Mouse (Mus musculus): Measurements from ENCODE around the gene Itih3.

The Itih3 gene

GRCm38 (mm10) chr14:30902628-30903027 is 20.9 kb downstream of the Itih3 start:
- in situ Hi-C loops (cut with MboI, MseI) = no loop called here

DNA sequence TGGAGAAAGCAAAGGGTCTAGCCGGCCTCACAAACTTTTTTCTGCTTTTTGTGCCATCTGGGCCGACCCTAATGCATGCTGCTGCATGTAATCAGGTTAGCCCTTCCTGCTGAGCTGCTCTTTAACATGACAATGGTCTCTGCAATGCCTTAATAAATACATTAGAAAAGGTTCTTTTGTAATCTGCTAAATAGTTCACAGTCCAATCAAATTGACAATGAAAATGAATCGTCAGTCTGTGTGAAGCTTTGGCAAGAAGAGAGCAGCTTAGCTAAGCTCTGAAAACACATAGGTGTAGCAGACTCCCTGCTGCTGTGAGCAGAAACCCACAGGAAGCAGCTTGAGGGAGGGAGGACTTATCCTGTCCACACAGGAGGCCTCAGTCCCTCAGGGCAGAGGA is 23.6 kb downstream of the Itih3 start:
- in situ Hi-C loops (cut with MboI, MseI) = no loop called here

GRCm38 (mm10) chr14:30888271-30888732 is 35.3 kb downstream of the Itih3 start:
- in situ Hi-C loops (cut with MboI, MseI) = no loop called here

GRCm38 (mm10) chr14:30886204-30886603 is 37.4 kb downstream of the Itih3 start, which contains the start of gene Itih4:
Gene Itih4, plus strand, starts transcription at chr14:30886476.
- in situ Hi-C loops (cut with MboI, MseI) = no loop called here

DNA sequence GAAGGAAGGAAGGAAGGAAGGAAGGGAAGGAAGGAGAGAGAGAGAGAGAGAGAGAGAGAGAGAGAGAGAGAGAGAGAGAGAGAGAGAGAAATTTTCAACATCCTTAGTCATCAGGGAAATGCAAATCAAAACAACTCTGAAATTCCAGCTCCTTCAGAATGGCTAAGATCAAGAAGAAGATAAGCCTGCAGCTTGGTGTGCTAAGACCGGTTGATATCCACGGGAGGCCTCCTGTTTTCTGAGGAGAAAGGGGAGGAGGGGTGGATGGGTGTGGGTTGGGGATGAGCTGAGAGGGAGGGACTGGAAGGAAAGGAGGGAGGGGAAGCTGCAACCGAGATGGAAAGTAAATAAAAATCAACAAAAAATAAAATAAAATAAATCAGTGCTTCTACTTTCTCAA is 38.3 kb downstream of the Itih3 start:
- in situ Hi-C loops (cut with MboI, MseI) = no loop called here

DNA sequence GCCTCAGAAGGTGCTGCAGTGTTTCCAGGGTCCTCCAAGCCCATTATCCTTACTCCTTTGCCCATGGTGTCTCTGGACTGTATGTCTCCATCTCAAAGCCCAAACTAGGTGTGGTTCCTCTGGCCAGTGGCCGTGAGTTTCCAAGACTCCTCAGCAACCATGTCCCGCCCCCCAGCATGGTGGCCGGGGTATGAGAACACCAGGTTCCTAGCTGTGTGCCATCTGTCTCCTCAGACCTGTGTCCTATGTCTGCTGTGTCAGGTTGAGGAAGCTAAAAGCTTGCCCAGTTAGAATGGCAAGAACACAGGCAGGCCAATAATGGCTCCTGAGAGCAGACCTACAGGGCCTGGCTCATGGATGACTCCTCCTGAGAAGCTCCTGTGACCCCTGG is 41.8 kb downstream of the Itih3 start:
- in situ Hi-C loops (cut with MboI, MseI) = no loop called here

GRCm38 (mm10) chr14:30880811-30881717 is 42.5 kb downstream of the Itih3 start:
- in situ Hi-C loops (cut with MboI, MseI) = no loop called here

DNA sequence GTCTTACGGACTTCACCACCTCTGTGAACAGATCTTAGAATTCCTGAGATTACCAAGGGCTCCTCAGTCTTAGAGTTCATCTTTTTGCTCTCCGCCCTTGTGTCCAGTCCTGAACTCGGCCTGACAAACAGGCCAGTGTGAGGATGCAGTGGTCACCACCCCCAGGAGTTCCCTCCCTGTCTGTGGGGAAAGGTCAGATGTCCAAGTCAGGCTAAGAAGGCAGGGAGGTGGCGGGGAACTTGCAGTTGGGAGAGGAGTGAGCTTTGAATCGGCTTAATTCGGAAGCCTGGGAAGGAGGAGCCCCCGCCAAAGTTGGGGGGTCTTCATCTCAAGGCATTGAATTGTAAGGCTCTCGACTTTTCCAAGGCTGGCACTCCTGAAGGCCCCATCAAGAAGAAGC is 43.3 kb downstream of the Itih3 start:
- in situ Hi-C loops (cut with MboI, MseI) = no loop called here

DNA sequence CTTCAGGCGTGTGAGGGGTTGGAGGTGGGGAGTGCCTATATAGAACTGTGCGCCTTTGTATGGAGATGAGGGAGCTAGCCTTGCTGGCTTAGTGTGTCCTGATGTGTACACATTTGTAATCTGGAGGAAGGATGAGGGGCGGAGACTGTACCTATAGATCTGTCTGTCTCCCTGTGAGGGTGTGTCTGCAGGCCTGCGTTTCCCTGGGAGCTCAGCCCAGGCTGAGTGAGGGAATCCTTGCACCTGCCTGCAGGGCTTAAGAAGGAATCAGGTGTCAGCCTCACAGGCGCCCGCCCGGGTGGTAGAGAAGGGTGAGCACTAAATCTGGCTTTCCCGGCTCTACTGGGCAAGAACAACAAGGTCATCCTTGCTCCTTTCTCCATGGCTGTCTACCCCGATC is 43.8 kb downstream of the Itih3 start:
- in situ Hi-C loops (cut with MboI, MseI) = no loop called here

- in situ Hi-C loops (cut with MboI, MseI) = no loop called here
These were observed 44.5 kb downstream of the Itih3 start, which contains the start of gene Mustn1 for GRCm38 (mm10) chr14:30878958-30879571. Gene Mustn1, plus strand, starts transcription at chr14:30879200.

GRCm38 (mm10) chr14:30877827-30878226 is 45.7 kb downstream of the Itih3 start:
- in situ Hi-C loops (cut with MboI, MseI) = no loop called here

GRCm38 (mm10) chr14:30876451-30876850 is 47.1 kb downstream of the Itih3 start:
- in situ Hi-C loops (cut with MboI, MseI) = no loop called here

- in situ Hi-C loops (cut with MboI, MseI) = no loop called here
These were observed 47.6 kb downstream of the Itih3 start for GRCm38 (mm10) chr14:30875955-30876354.

DNA sequence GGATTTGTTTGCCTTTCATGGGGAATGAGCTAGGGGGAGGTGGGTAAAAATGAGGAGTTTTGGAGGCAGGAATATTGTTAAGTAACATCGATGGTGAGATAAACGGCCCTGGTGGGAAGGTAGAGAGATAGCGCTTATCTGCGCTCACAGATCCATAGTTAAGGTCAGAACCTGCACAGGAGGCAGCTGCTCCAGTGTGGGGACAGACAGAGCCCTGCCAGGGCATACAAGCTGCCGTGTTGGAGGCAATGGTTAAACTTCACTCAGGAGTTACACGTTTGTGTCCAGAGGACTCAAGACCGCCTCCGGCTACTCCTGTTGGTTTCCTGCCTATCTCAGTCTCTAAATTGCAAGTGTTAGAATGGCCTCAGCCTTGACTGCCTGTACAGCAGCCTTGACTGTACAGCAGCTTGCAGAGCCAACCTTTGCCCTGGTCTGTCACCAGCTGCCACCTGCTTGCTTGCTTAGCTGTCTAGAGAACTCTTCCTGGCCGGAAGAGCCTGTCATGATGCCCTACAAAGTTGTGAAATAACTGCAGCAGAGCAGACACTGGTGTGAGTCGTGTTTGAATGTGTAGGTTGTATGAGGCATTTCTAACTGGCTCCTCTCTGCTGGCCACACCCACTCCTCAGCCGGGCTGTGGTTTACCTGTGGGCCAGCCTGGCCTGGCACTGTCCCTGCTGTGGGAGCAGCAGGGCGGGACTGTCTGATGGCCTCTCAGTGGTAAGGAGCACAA is 48.3 kb downstream of the Itih3 start:
- in situ Hi-C loops (cut with MboI, MseI) = no loop called here

- in situ Hi-C loops (cut with MboI, MseI) = no loop called here
These were observed 49.4 kb downstream of the Itih3 start for GRCm38 (mm10) chr14:30874095-30874700.

DNA sequence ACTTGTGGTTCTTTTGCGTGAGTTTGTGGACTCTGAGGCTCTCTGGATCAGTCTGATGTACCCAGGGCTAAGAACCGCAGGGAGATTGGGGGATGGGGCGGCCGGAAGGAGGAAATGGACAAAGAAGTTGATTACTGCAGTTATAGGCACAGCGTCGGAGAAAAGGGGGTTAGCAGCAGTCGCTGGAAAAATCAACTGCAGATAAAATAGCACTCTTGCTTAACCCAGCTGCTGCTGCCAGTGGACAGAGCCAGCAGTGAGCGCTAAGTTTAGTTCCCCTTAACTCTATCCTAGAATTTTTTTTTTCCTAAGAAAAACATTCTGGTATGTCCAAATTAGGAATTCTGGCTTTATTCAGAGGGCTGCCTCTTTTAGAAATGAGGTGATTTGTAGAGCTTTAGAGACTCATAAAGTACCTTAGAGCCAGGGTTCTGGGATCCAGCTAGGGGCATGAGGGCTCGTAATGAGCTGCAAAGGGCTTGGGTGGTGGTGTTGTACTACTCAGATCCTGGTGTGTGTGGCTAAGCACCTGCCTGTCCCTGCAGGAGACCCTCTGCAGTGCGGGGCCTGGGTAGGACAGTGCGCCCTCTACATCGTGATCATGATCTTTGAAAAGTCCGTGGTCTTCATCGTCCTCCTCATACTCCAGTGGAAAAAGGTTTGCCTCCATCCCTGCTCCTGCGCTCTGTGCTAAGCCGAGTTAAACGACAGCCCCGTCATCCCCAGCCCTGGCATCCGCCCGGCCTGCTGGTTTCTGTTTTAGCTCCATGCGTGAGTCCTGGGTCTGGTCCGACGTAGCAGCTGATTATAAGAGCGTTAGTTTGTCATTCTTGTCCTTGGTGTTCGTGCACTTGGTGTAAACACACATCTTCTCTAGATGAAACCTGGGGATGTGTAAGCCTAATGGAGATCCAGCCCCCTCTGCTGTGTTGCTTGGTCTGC is 53.1 kb downstream of the Itih3 start:
- in situ Hi-C loops (cut with MboI, MseI) = no loop called here

- in situ Hi-C loops (cut with MboI, MseI) = no loop called here
These were observed 54.2 kb downstream of the Itih3 start for GRCm38 (mm10) chr14:30869391-30869801.

DNA sequence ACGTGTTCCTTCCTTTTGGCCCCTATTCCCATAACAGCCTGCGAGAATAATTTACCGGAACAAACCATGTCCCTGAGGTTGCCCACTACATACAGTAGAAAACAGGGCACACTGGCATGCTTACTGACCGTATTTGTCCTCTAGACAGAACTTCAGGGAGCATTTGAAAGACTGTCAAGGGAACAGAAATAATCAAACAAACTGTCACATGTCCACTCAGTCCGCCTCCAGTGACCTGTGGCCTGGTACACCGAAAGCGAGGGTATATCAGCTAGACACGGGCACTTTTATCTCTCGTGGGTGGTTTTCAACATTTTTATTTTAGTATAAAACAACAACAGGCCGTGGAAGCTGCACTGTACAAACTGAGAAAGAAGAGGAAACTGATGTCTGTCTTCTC is 54.7 kb downstream of the Itih3 start:
- in situ Hi-C loops (cut with MboI, MseI) = no loop called here

- in situ Hi-C loops (cut with MboI, MseI) = no loop called here
These were observed 56.5 kb downstream of the Itih3 start for GRCm38 (mm10) chr14:30867042-30867441.

DNA sequence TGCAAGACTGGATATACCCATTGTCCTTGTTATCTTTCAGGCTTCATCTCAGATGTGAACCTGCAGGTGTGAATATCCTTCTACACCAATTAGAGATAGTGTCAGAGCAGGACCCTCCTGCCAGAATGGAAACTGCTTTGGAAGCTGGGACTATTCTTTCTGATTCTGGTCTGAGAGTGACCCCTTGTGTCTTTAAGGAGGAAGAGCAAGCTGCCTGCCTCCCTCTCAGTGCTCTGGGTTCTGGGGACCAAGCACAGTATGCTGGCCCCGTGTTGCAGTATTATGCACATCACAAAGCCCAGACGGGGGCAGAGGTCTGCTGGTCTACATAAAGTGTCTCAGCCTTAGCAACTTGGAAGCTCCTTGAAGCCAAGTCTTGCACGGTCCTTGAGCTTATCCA is 58.2 kb downstream of the Itih3 start:
- in situ Hi-C loops (cut with MboI, MseI) = no loop called here

DNA sequence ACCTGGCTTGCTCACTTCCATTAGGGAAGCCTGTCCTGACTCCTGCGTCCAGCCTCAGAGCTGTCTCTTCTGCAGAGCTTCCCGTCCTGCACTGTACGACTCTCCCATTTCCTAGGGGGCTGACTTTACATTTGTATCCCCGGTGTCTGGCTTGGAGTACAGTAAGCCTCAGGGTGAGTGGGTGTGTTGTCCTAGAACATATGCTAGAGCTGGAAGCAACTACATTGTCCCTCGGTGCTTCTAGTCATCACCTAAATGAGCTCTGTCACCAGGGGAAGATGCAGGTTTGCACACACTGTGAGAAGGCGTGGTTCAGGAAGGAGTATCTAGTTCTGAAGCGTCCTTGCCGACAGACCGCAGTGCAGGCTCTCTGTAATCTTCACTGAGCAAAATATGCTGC is 61.2 kb downstream of the Itih3 start:
- in situ Hi-C loops (cut with MboI, MseI) = no loop called here

Data from T-helper 1 cell (primary cell).